Mouse (Mus musculus) layer of hippocampus, postnatal 36 days (tissue): ENCODE data around the gene Cds1. TPM values are rescaled to one million over a fixed set of nuclear protein-coding genes. Genes with fewer than 3 reads are reported as not detected.
"Not testable (repeated sequence)": the region's sequence is repeated elsewhere in the genome, so short reads cannot be mapped to it uniquely, and the experiment has no call there.

Experiments used
- DNase-seq, 2 experiments: peaks; one replicate each; pipeline ENCODE4 v3.0.0; 2022
- total RNA-seq, 2 experiments: library from RNA; stranded (reverse); gene quantifications; 2 replicates each; pipeline ENCODE4 v1.2.3; 2021

Gene Cds1
- total RNA-seq, 2 experiments from 2014 or later = 58.9 to 64.0 TPM

- no peak for DNase-seq
Observed at GRCm38 (mm10) chr5:101830180-101830579, 65.2 kb downstream of the Cds1 start.

- DNase-seq = no peak
Observed at GRCm38 (mm10) chr5:101832042-101832441, 67.1 kb downstream of the Cds1 start.

- DNase-seq = no peak
Observed at GRCm38 (mm10) chr5:101832991-101833390, 68.1 kb downstream of the Cds1 start.

GRCm38 (mm10) chr5:101833875-101834274 is 68.9 kb downstream of the Cds1 start:
- no peak for DNase-seq

- no peak for DNase-seq
Observed at GRCm38 (mm10) chr5:101836221-101836620, 71.3 kb downstream of the Cds1 start.

GRCm38 (mm10) chr5:101837605-101838004 is 72.7 kb downstream of the Cds1 start:
- not testable (repeated sequence) for DNase-seq

GRCm38 (mm10) chr5:101840476-101840875 is 75.5 kb downstream of the Cds1 start:
- DNase-seq = no peak

- no peak for DNase-seq
Observed at GRCm38 (mm10) chr5:101845011-101845410, 80.1 kb downstream of the Cds1 start.

- DNase-seq = no peak
Observed at GRCm38 (mm10) chr5:101845930-101846329, 81.0 kb downstream of the Cds1 start.

GRCm38 (mm10) chr5:101847323-101847722 is 82.4 kb downstream of the Cds1 start:
- DNase-seq = no peak

GRCm38 (mm10) chr5:101847762-101848161 is 82.8 kb downstream of the Cds1 start:
- no peak for DNase-seq

- DNase-seq = no peak
Observed at GRCm38 (mm10) chr5:101851133-101851532, 86.2 kb downstream of the Cds1 start.

- no peak for DNase-seq
Observed at GRCm38 (mm10) chr5:101852116-101852680, 87.3 kb downstream of the Cds1 start.

GRCm38 (mm10) chr5:101854100-101854499 is 89.2 kb downstream of the Cds1 start:
- no peak for DNase-seq

- no peak for DNase-seq
Observed at GRCm38 (mm10) chr5:101854667-101855066, 89.7 kb downstream of the Cds1 start.

GRCm38 (mm10) chr5:101855475-101855874 is 90.5 kb downstream of the Cds1 start:
- no peak for DNase-seq

- DNase-seq = no peak
Observed at GRCm38 (mm10) chr5:101858891-101859436, 94.0 kb downstream of the Cds1 start.

GRCm38 (mm10) chr5:101861786-101862571 is 97.0 kb downstream of the Cds1 start:
- no peak for DNase-seq

GRCm38 (mm10) chr5:101862651-101863050 is 97.7 kb downstream of the Cds1 start:
- no peak for DNase-seq

- no peak for DNase-seq
Observed at GRCm38 (mm10) chr5:101863946-101864345, 99.0 kb downstream of the Cds1 start.

- DNase-seq = no peak
Observed at GRCm38 (mm10) chr5:101866722-101867121, 101.8 kb downstream of the Cds1 start.
